Mouse (Mus musculus): ENCODE data around the gene Ntng1.

Ntng1 gene

DNA sequence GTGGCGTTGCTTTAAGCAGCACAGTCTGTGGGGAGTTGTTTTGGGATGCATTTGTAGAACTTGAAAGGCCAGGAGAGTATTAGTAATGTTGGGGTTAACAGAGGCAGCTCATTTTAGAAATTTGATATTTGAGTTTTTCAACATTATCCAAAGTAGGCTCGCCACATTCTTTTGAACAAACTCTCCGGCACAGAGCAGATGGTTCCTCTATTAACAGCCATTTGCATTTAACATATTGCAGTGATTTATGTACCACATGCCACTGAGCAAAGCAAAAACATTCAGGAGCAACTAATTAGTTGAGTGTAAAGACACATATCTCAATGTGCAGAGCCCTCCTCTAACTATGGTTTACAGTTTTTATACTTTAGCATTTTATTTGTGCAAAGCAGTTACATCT, 224.8 kb downstream of the Ntng1 start:
- DNase-seq (ENCODE audit: low spot score): no peak

DNA sequence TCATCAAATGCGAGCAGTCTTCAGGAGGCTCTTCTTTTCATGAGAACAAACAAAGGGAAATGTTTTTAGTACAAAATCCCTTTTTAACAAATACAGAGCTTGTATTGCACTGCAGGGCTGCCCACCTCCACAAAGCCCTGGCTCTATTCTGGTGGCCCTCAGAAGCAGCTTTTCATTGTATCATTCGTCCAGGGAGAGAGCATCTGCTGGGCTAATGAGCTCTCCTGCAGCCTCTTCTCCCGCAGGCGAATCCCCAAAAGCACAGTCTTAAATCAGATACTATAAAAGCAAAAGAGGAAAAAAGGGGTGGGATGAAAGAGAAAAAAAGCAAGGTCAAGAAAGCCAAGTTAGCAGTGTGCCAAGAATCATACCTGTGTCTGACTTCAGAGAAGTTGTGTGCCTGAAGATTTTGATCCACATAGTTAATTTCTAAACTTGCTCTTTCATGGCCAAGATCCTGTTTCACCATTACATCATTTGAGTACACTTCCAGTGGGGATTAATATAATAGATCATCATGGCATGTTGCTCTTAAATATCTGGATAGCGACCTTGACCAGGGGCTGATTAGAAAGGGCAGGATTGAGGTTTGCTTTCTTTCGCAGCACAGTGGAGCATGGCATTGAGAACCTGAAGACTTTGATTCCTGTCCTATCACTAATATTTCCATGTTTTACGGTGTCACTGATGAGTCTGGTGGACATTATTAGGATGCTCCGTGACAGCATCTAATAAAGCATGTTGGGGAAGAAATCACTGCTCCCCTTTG, 225.7 kb downstream of the Ntng1 start:
- peak; percentile 25 for DNase-seq (ENCODE audit: low spot score)

DNA sequence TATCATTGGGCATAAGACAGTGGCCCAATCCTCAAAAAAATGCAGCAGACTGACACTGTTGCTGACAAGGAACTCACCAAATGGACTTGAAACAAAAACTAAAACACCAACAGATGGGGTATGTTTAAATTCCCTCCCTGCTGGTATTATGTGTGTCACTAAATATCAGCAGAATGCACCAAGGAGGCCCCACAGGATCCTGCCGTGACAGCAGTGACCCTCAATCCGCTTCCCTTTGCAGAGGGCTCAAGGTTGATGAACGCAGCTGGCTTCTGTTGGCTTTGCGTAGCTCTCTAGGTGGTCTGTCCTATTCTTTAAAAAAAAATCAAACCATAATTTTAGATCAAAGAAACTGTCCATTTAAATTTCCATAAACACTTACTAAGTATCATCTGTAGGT, 226.7 kb downstream of the Ntng1 start:
- DNase-seq (ENCODE audit: low spot score): peak; percentile 25

DNA sequence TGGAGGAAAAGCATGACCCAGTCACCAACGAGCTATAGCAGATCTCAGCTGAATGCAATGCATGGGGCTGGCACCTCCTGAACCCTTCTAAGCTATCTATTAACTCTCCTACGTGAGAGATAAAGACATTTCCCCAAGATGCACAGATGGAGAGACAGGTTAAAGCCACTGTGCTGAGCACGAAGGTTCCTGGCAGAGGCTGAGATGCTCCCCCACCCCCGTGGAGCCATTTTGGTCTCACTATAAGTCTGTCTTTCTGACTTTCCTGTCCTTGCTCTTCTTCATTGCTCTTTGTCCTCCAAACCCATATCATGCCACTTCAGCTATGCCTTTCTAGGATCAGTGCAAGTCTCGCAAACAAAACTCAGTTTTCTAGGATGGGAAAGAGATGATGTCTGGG, 229.6 kb downstream of the Ntng1 start:
- DNase-seq (ENCODE audit: low spot score): no peak

DNA sequence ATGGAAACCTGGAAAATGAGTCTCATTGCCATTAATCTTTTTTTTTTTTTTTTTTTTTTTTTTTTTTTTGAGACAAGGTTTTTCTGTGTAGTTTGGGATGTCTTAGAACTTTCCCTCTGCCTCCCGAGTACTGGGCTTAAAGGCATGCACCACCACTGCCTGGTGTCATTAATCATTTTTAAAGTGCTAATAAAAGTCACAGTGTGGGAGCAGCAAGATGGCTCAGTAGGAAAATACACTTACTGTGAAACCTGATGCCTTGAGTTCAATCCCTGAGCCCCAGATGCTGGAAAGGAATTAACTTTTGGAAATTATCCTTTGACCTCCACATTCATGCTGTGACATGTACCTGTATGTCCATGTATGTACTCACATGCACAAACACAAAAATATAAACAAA, 253.2 kb downstream of the Ntng1 start:
- DNase-seq (ENCODE audit: low spot score): peak; percentile 51

DNA sequence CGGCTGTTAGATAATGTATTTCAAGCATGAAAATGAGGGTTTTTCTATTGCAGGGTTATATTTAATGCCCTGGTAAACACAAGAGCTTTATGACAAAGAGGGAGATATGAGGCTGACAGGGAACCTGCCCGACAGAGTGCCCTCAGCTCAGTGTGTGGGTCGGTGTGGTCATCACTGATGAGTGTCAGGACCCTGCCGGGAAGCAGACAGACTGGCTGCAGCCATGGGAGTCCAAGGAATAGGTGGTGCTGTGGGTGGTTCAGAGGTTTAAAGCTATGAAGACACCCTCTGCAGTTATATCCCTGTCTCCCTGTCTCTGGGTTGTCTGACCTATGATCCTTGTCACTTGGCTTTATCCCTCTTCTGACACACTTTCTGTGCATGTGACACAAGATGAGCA, 258.1 kb downstream of the Ntng1 start:
- no peak for DNase-seq (ENCODE audit: low spot score)

DNA sequence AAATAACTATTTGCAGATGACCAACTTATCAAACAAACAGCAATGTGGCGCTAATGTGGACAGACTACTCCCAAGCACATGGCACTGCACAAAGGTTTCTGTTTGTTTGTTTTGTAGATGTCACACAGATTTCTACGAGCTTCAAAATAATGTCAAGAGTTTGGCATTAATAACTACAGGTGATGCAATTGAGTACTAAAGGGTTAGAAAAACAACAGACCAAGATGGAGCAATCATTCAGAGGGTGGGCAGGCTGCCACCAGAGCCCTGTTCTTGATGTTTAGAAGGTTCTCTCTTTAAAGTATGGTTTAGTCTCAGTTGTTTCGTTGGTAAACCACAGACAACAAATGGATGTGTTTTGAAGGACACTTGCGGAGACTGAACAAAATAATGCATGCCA, 264.8 kb downstream of the Ntng1 start:
- no peak for DNase-seq (ENCODE audit: low spot score)

DNA sequence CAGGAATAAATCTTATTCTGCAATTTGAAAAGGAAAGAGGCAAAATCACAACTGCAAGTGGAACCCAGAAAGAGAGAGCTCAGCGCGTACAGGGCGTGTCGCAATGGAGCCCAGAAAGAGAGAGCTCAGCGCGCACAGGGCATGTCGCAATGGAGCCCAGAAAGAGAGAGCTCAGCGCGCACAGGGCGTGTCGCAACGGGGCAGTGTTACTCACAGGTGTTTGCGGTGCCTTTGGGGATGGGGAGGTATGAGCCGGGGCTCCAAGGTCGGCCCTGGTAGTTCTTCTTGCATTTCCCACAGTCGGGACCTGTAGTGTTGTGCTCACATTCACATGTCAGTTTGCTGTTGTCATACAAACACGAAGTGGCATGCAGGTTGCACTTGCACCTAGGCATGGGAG, 271.8 kb downstream of the Ntng1 start:
- DNase-seq (ENCODE audit: low spot score): no peak

DNA sequence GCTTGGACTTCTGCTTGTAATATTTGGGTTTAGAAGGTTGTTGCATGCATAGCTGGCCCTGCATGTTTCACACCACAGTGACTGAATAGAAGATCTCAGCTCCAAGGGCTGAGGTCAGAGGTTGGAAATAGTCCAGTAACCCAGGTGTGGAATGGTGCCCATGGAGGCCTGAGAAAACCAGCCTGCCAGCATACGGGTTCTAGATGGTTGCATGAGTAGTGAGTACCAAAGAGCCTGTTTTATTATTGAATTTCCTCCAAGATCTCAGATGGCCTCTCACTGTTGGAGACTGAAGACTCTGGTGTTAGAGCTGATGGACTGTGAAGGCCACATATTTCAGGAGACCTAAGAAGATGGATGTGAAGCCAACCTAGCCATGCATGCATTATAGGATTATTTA, 285.5 kb downstream of the Ntng1 start:
- no peak for DNase-seq (ENCODE audit: low spot score)

DNA sequence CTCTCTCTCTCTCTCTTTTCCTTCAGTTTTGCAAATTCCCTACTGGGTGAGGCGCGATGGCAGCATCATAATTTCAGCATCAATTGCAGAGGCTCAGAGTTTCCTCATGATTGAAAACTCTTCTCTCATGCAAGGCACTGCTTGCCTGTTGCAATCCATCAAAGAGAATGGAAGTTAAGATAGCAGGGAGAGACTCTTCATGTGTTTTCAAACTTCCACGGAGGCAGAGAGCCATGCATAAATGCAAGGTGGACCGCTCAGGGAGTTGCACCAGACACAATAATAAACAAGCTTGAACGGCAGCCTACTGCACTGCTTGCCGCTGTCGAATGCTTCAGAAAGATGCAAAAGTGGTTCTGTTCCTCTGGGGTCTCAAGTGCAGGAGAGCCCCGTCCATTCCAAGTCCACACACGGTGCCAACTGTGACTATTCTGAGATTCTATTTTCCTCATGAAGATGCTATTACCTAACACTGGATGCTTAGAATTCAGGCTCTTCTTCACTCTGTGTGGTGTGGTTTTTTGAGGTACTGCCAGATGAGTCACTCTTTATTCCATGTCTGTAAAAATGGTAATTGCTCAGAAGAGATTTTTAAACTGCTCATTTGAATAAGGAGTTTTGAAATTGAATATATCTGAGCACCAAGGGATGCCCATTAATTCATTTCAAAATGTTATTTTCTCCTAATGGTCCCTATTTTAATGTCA, 289.2 kb downstream of the Ntng1 start:
- no peak for DNase-seq (ENCODE audit: low spot score)

DNA sequence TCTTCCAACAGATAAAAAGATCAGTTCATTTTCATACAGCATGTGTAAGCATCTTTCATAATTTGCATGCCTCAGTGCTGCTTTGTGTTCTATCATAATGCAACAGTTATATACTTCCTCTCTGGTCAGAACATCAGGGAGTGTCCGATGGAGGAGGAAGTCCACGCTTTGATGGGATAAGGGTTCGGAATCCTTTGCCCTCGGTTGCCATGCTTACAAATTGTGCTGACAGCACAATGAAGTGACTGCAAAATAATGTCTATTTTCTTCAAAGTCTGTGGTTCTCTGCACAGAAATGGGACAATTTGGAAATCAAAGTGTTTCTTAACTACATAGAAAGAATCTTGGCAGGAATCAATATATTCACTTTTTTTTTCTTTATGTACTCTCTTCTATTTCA, 297.2 kb downstream of the Ntng1 start:
- DNase-seq (ENCODE audit: low spot score): no peak

DNA sequence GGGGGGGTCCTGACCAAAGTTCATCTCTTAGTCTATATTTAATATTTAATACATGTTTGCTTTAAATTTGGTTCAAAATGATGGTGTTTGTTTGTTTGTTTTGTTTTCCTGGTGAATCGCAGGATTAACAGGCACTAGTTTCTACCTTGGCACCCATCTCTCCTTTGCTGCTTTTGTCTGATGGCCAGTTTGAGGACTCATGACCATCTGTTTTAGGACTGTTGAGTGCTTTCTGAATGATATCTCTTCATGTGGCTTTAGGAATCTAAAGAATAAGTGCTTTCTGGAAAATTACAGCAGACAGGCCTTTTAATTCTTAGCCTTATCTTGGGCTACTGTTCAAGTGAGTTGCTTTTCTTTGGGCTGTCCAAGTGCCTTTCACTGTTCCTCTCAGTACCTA, 318.0 kb downstream of the Ntng1 start:
- DNase-seq (ENCODE audit: low spot score): no peak

DNA sequence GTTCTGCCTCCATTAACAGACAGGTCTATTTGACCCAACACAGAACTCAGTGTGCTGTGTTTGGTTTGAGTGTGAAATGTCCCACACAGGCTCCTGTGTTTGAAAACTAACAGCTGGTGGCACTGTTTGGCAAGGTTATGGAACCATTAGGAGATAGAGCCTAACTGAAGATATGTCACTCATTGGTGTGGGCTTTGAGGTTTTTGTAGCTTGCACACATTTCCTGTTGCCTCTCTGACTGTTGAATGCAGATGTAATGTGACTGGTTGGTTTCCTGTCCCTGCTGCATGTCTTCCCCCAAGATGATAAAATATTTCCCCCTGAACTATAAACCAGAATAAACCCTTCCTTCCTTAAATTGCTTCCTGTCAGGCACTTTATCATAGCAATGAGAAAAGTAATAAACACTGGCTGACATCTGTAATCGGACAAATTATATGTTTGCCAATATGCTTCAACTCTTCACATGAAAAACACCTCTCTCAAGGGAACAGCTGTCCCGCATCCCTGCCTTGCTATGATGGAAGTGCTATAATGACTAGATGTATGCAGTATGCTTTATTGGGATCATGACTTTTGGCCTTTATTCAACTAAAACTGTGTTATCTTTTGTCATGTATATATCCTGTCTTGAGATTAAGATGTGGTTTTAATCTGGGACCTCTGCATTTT, 320.9 kb downstream of the Ntng1 start:
- no peak for DNase-seq (ENCODE audit: low spot score)

DNA sequence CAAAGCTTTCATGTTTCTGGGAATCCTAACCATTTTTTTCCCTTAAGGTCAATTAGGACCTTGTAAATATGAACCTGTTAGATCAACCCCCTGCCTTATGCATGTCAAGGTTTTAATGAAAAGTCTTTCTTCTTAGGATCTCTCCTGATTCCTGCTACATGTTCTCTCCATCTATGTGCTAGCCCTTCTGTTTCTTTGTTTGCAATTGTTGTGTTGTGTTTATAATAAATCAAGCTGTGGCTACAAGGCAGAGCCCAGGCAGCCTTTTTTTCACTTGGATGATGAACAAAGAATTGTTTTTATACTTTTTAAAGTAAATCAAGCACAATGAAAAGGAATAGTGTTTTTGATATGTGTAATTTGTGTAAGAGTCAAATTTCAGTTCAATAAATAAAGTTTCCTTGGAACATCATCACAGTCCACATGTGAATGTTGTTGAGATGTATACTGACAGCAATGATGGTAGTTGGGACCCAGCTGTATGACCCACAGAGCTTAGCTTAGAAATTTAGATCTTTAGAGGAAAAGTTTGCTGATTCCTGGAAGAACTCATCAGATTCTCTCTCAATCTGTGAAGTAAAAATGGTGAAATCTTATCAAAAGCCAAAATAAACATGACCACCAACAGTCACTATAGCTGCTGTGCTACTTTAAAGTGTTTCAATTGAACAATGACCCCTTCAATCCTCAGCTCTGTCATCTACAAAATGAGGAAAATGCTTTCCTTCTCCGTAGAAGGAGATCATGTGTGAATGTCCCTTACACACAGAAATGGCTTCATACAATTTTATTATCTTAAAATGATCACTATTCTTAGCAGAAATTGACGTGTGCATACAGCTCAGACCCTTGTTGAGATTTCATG, 324.8 kb downstream of the Ntng1 start:
- DNase-seq (ENCODE audit: low spot score): no peak

DNA sequence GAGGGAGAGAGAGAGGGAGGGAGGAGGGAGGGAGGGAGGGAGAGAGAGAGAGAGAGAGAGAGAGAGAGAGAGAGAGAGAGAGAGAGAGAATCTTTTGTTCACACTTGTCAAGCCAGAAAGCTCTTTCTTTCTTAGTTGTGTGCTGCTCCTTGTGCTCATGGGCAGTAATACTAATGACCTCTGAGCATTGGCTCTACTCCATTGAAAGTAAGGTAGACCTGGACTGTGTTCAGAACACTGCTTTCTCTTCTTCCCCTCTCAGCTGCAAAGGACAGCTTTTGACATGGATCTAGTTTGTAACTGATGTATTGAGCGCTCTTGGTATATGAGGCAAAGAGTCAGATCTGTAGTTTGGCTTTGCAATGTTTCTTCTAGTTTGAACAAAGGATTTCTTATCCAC, 334.7 kb downstream of the Ntng1 start:
- DNase-seq (ENCODE audit: low spot score): no peak

DNA sequence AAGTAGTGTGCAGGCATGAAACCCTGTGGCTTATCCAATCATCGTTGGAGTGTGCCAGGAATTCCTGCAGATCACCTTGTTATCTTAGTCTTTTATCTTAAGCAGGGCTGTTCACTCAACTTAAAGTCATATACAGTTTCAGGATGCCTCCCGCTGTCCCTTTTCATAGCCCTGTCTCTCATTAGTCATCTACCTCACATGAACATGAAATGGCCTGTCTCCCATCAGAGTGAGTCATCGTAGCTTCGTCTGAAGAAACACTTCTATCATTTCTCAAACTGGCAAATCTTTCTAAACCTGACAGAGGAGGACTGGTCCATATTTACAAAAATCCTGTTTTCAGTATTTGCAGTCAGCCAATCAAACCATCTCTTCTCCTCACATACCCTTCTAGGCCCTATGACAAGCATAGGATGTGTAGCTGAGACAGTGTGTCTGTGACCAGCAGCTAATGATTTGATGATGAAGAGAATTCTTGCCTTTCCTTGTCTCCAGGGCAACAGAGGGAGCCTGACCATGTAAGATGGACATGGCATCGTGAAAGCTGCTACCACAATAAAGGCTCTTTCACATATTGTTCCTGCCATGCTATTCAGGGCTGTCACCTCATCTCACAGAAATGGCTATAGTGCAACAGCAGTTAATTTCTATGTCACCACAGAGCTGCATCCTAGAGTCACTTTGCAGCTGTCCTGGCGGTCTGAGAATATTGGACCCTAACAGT, 336.4 kb downstream of the Ntng1 start:
- peak; percentile 11 for DNase-seq (ENCODE audit: low spot score)

DNA sequence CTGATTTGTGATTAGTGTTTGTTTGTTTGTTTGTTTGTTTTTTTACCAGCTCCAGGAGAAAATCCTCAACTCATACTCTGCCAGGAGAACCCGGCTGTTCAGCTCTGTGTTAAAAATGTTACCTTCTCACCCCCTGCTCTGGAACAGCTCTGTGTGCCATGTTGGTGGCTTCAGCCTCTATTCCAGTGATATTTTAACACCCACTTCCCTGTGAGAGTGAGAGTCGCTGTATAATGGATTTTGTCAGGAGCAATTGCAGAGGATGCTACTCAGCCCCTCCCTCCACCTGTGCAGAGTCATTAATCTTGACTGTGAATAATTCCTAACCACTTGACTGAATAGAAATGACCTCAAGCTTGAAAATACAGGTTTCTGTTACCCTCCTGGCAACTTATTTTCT, 339.7 kb downstream of the Ntng1 start:
- DNase-seq (ENCODE audit: low spot score): no peak

DNA sequence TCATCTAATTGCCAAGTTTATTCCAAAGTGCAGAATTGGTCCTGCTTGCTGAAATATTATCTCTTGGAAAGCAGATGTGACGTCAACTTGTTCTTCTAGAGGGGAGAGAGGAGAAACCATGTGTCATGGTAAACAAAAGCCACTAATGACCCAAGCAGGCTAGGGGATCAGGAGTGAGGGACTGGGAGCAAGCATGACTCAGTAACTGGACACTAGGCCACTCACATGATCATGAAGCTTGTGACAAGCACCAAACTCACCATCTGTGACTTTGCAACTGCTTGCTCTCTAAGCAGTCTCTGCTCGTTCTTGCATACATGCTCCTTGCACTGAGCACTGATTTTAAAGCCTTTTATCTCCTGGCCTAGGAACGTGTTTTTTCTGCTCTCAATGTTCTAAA, 340.2 kb downstream of the Ntng1 start:
- DNase-seq (ENCODE audit: low spot score): no peak

DNA sequence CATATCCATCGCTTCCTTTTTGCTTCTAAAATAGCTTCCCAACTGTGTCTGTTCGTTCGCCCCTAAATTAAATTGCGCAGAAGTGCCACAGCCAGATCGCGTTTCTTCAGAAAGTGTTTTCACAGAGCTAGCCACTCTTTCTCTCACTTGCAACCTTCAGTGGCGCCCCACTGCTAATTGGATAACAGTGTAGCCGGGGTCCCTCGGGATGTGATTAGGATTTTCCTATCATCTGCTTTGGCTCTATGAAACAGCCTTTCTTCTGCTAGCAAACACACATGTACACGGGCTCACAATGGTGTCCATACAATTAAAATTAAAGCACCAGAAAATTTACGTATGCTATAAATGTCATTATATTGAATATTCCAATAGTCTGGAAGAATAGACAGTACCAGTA, 346.5 kb downstream of the Ntng1 start:
- DNase-seq (ENCODE audit: low spot score): no peak

DNA sequence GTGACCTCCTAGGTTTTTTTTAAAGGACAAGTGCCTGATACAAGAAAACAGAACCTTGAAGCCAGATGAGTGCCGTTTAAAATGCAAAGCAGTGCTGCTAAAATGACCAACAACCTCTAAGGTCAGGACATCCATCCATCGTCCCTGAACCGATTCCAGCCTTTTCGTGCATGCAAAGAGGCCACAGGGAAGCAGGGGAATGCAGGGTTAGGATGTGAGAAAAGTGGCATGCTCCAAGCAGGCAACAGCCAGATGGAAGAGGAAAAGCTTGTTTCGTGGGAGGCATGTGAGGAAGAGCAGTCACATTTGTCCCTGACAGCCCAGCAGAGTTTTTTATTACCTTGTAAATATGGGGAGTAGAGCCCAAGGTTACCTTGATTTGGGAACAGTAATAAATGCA, 360.6 kb downstream of the Ntng1 start:
- DNase-seq (ENCODE audit: low spot score): peak; percentile 64

DNA sequence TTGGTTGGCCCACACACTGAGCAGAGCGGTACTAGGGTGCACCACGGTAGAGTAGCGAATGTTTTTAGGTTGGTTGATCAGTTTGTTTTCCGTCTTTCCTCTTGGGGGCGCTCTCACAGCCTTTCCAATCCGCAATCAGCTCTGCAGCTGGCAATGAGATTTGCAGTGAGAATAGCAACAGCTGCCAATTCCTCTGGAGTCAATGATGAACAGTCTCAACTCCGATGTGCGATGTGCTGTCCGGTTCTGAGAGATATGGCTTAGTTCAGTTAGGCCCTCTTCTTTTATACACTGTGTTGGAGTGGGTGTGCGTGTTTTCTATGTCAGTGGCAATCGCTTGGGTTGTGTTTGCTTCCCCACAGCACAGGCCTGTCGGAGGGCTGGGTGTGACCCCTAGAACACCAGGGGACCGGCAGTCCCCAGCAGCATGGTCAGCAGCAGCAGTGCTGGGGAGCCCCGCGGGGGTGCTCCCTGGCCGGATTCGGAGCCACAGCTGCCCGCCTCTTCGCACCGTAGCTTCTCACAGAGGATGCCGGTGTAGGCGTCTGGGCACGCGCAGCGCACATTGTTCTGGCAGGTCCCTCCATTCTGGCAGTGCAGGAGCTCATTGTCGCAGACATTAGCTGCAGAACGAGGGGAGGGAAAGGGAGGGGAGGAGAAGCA, 361.4 kb downstream of the Ntng1 start:
- peak; percentile 83 for DNase-seq (ENCODE audit: low spot score)
